Mouse (Mus musculus) hindbrain, embryonic 10.5 days (tissue): ENCODE measurements around the gene Gm6337. TPM values are rescaled to one million over a fixed set of nuclear protein-coding genes. Genes with fewer than 3 reads are reported as not detected.
"Not testable (repeated sequence)": the region's sequence is repeated elsewhere in the genome, so short reads cannot be mapped to it uniquely, and the experiment has no call there.

Experiments used
- DNase-seq: peaks from one replicate; pipeline ENCODE4 v3.0.0-alpha.2; 2017; ENCODE audit warnings: low spot score
- H3K27ac ChIP-seq: fragments of 300-500 bp; sonication (generic); 2 replicates; pipeline ENCODE4 v1.5.1; 2016; ENCODE audit warnings: mild to moderate bottlenecking, moderate library complexity
- H3K27me3 ChIP-seq: fragments of 300-500 bp; sonication (generic); 2 replicates; pipeline ENCODE4 v1.6.1; 2016; ENCODE audit warnings: mild to moderate bottlenecking; ENCODE audit not compliant: poor library complexity, insufficient read depth, severe bottlenecking
- H3K36me3 ChIP-seq: fragments of 300-500 bp; sonication (generic); 2 replicates; pipeline ENCODE4 v1.6.1; 2016; ENCODE audit warnings: mild to moderate bottlenecking, moderate library complexity
- H3K4me1 ChIP-seq: fragments of 300-500 bp; sonication (generic); replicated peaks from 2 replicates; pipeline ENCODE4 v1.6.1; 2016; ENCODE audit warnings: mild to moderate bottlenecking
- H3K4me3 ChIP-seq: fragments of 300-500 bp; sonication (generic); 2 replicates; pipeline ENCODE4 v1.5.1; 2016; ENCODE audit warnings: mild to moderate bottlenecking, moderate library complexity
- H3K9me3 ChIP-seq: fragments of 300-500 bp; sonication (generic); 2 replicates; pipeline ENCODE4 v1.6.1; 2016; ENCODE audit warnings: mild to moderate bottlenecking, moderate library complexity
- WGBS: fragments of 180-500 bp; shearing (Covaris S2); methylation state at CpG from one replicate; pipeline ENCODE4 v1.1.7; 2016; 5-methylcytosine and 5-hydroxymethylcytosine counted together
- polyA plus RNA-seq: library from polyadenylated mRNA; unstranded; fragments of >200 nt; fragmentation: Nextera tagmentation; extraction: Ambion mirVana; gene quantifications from 2 replicates; pipeline ENCODE4 v1.2.1, GENCODE M21; 2016

Gene Gm6337
- not detected in 2 replicates for polyA plus RNA-seq

DNA sequence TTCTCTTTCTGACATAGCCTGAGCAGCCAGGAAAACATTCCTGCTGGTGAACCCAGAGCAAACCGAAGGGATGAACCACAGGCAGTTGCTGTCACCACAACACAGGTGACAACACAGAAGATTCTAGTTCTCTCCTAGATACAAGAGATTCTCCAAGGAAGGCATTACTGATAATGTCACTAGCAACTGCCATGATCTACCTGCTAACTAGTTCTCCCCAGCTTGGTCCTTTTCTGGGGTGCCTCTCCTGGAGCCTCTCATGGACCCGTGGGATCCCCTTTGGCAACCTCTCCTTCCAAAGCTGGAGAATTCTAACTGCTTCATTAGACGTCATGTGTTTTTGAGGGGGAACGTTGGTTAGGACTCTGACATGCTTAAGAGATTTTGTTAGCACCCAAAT is at the start of gene Gm6337:
TSS of gene Gm6337 (minus strand) at position 101 of the 400 bp plus-strand sequence.
- not testable (repeated sequence) for H3K27ac ChIP-seq, H3K9me3 ChIP-seq, H3K27me3 ChIP-seq, DNase-seq, H3K4me3 ChIP-seq, H3K36me3 ChIP-seq, H3K4me1 ChIP-seq
- 86% methylated on average over 4 of the region's 4 CpGs for WGBS

DNA sequence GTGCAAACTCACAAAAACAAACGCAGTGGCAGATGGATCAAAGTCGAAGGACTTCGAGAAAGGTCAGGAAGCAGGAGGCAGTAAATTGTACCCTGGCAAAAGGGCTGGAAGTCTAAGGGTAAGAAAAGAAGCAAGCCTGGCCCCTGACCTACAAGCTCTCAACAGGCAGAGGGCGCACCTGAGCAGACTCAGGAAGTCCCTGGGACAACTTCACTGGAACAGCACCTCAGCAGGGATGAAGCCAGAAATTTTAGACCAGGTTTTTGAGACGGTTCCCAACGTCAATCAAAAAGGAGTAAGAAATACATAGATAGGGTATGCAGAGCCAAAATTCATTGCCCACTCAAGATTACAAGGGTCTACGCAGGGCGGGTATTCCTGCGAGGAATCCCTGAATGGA is 49.4 kb upstream of the Gm6337 start:
- not testable (repeated sequence) for H3K4me1 ChIP-seq, H3K36me3 ChIP-seq, H3K27me3 ChIP-seq, H3K27ac ChIP-seq, H3K9me3 ChIP-seq
- DNase-seq = peak; percentile 2
- peak overlapping the region; percentile 47 for H3K4me3 ChIP-seq
- WGBS = 13% methylated on average over 9 of the region's 9 CpGs

DNA sequence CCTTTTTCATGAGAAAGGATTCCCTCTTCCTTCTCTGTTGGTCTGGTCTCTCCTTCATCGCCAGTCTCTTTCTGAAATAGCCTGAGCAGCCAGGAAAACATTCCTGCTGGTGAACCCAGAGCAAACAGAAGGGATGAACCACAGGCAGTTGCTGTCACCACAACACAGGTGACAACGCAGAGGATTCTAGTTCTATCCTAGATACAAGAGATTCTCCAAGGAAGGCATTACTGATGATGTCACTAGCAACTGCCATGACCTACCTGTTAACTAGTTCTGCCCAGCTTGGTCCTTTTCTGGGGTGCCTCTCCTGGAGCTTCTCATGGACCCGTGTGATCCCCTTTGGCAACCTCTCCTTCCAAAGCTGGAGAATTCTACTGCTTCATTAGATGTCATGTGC is 35.8 kb upstream of the Gm6337 start, which contains the start of gene Gm8206:
TSS of gene Gm8206 (minus strand) at position 101 of the 400 bp plus-strand sequence.
- WGBS = 78% methylated on average over 2 of the region's 3 CpGs
- H3K36me3 ChIP-seq, H3K4me1 ChIP-seq, H3K27me3 ChIP-seq, H3K9me3 ChIP-seq, DNase-seq, H3K4me3 ChIP-seq, H3K27ac ChIP-seq: not testable (repeated sequence)

Other genes starting within 250 kb of the Gm6337 start
- gene Gm3424, start 227.9 kb downstream of the Gm6337 start, polyA plus RNA-seq = not detected in 2 replicates
- gene Gm8237, start 177.9 kb downstream of the Gm6337 start, polyA plus RNA-seq = 0.39 and 0.52 TPM in 2 replicates
- 0.32 and 0.59 TPM in 2 replicates for gene Gm3248, start 96.5 kb downstream of the Gm6337 start, polyA plus RNA-seq
- not detected in 2 replicates for gene Gm3453, start 79.1 kb downstream of the Gm6337 start, polyA plus RNA-seq
- gene Gm8206, start 35.7 kb upstream of the Gm6337 start, polyA plus RNA-seq = 0.38 and 0.96 TPM in 2 replicates
- gene Gm3468, start 50.4 kb upstream of the Gm6337 start, polyA plus RNA-seq = 1.6 and 2.2 TPM in 2 replicates
- not detected in 2 replicates for gene Gm3476, start 67.5 kb upstream of the Gm6337 start, polyA plus RNA-seq
- gene Gm21560, start 161.0 kb upstream of the Gm6337 start, polyA plus RNA-seq = not detected in 2 replicates
- gene Gm3411, start 229.0 kb upstream of the Gm6337 start, polyA plus RNA-seq = 1.2 and 2.0 TPM in 2 replicates
- not detected in 2 replicates for gene Gm21103, start 246.6 kb upstream of the Gm6337 start, polyA plus RNA-seq